Mouse (Mus musculus): ENCODE results near the gene Glrx5. TPM values are rescaled to one million over a fixed set of nuclear protein-coding genes. Genes with fewer than 3 reads are reported as not detected.

The Glrx5 gene
- polyA plus RNA-seq, 1 experiment from 2014 or later = 209 TPM

DNA sequence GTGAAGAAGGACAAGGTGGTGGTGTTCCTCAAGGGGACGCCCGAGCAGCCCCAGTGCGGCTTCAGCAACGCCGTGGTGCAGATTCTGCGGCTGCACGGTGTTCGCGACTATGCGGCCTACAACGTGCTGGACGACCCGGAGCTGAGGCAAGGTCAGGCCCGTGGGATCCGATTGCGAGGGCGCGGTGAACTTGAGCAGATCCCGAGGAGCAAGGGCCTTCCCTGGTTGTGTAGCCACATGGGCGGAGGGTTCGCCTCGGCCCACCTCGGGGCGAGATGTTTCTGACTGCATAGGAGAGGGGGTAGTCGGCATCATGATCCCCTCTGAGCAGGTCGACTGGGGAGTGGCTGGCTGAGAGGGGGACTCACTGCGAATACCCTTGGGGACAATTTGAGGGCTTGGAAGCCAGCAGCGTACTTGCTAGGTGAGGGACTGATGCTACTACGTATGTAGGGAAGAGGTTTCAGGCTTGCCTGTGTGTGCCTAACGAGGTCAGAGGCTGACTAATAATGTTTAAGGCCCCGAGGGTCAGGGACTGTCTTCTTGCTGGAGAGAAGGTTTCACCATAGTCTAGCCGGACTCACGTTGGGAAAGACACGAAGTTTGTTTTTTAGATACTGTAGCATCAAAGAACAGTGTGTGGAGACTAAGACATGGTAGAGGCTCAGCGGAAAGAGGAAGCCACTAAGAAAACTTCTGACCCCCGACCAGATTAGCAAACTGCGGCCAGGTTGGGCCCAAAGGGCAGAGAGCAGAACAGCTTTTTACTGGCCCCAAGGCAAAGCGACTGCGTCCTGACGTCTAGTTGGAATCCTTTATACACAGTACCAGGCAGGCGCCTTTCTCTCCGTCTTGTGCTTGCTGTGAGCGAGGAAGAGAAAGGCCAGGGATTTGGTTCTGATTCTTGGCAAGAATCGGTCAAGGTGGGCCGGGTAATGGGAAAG is 616 bp downstream of the Glrx5 start:
- Histone ChIP-seq H3K9me3 (ENCODE audit: control insufficient read depth) (no peaks in the 10 kb centered on the region), H3K27me3 (replicated peaks; ENCODE audit: control insufficient read depth, insufficient read depth, low read length) (no peaks in the 10 kb centered on the region), H3K27ac (ENCODE audit: low read depth, low read length) (peak overlapping the region; percentile 71), H3K36me3 (ENCODE audit: control insufficient read depth, insufficient read depth) (peaks cover 6% of the 10 kb centered on the region; the same call in 1 of the 2 replicates), H3K4me2 (replicated peaks; ENCODE audit: low read depth) (peak overlapping the region; percentile 75), H3K4me3 (ENCODE audit: low read depth, low read length) (peak overlapping the region; percentile 61), H3K9ac (ENCODE audit: low read depth, low read length) (peak overlapping the region; percentile 65), H3K4me1 (replicated peaks; ENCODE audit: control insufficient read depth, insufficient read depth, low read length) (no peaks in the 10 kb centered on the region; the same call in none of the 2 replicates)
- TF ChIP-seq CTCF (IDR thresholded peaks at IDR 0.05; ENCODE audit: low read depth) = peak; percentile 38
- peak; percentile 26 for ATAC-seq
- WGBS = under 1% methylated on average over 45 of the region's 45 CpGs

DNA sequence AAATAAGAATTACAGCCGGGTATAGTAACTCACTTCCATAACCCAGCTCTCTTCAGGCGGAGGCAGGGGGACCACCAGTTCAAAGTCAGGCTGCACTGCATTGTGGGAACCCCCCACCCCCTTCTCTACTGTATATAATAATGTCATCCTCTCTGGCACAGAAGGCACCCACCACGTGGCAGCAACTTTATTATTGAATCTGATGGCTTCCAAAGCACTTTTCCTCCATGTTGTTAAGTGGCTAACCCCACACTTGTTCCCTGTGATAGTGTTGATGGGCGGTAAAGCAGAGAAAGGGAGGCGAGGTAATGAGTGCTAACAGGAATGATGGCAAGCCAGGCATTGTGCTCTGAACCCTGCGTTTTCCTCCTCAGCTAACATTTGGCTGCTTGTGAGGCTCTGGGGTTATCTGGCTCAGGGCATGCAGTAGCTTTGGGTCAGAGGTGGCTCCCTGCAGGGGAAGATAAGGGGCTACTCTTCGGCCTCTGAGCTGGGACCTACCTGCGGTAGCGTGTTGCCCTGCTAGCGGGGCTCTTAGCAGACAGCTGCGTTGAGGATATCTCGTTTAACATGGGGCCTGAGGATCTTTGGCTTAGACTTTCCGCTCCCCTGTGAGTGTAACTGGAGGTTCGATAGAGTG is 1.8 kb downstream of the Glrx5 start:
- Histone ChIP-seq H3K4me1 (replicated peaks; ENCODE audit: control insufficient read depth, insufficient read depth, low read length) (peaks cover 4% of the 10 kb centered on the region), H3K4me3 (ENCODE audit: low read depth, low read length) (peak overlapping the region; percentile 61; the same call in 1 of the 2 replicates), H3K27ac (ENCODE audit: low read depth, low read length) (no peak overlapping the region), H3K9me3 (ENCODE audit: control insufficient read depth) (no peaks in the 10 kb centered on the region), H3K27me3 (replicated peaks; ENCODE audit: control insufficient read depth, insufficient read depth, low read length) (no peaks in the 10 kb centered on the region), H3K4me2 (replicated peaks; ENCODE audit: low read depth) (peak overlapping the region; percentile 75), H3K36me3 (ENCODE audit: control insufficient read depth, insufficient read depth) (0 out of 2 replicates have a peak, but pooled peaks cover 4% of the 10 kb centered on the region), H3K9ac (ENCODE audit: low read depth, low read length) (no peak overlapping the region)
- WGBS = 48% methylated on average over 14 of the region's 14 CpGs
- no peak for TF ChIP-seq CTCF (IDR thresholded peaks at IDR 0.05; ENCODE audit: low read depth)
- ATAC-seq = no peak

DNA sequence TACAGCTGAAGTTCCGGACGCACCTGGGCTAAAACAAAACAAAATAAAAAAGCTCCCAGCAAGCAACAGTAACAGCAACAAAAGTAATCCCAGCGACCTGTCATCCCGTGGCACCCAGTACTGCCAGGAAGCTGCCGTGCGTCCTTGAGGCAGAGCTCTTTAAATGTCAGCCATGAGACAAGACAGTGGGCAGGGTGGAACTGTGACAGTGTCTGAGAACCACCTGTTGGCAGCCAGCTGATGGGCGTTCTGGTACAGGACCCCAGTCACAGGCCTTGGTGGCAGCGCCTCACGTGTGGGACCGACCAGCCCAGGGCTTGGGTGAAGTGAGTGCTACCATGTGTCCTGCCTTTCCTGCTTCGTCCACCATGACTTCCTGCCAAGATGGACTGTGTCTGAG is 5.7 kb downstream of the Glrx5 start:
- 0 out of 2 replicates have a peak overlapping the region, but pooled peaks have one; percentile 64 for H3K27ac ChIP-seq (ENCODE audit: low read depth, low read length)
- WGBS = 59% methylated on average over 11 of the region's 11 CpGs
- H3K4me2 ChIP-seq (replicated peaks; ENCODE audit: low read depth) = peak overlapping the region; percentile 41; the same call in 1 of the 2 replicates
- peaks cover 4% of the 10 kb centered on the region for H3K4me1 ChIP-seq (replicated peaks; ENCODE audit: control insufficient read depth, insufficient read depth, low read length)
- no peak overlapping the region for H3K4me3 ChIP-seq (ENCODE audit: low read depth, low read length)
- no peak for TF ChIP-seq CTCF (IDR thresholded peaks at IDR 0.05; ENCODE audit: low read depth)
- ATAC-seq = no peak
- no peak overlapping the region; the same call in 1 of the 2 replicates for H3K9ac ChIP-seq (ENCODE audit: low read depth, low read length)
- no peaks in the 10 kb centered on the region for H3K9me3 ChIP-seq (ENCODE audit: control insufficient read depth)
- H3K27me3 ChIP-seq (replicated peaks; ENCODE audit: control insufficient read depth, insufficient read depth, low read length) = no peaks in the 10 kb centered on the region
- peaks cover 30% of the 10 kb centered on the region for H3K36me3 ChIP-seq (ENCODE audit: control insufficient read depth, insufficient read depth)

DNA sequence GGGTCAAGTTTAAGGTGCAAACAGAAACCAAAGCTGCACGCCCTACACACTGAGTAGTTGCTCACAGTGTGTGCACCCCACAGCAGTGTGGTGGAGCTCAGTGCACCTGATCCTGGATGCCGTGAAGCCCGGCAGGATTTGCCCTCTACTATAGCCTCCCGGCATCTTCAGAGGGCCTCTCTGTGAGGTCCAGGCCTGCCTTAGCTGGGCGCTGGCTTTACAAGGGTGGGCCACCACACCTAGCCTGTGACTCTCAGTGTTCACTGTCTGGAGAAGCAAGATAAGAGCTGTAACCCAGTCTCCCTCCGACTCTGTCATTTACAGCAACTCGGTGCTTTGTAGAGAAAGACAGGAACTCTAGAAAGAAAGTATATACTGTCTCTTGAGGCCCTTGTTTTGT is 6.4 kb downstream of the Glrx5 start:
- TF ChIP-seq CTCF (IDR thresholded peaks at IDR 0.05; ENCODE audit: low read depth) = no peak
- H3K9ac ChIP-seq (ENCODE audit: low read depth, low read length) = no peak overlapping the region
- H3K4me3 ChIP-seq (ENCODE audit: low read depth, low read length) = no peak overlapping the region
- H3K4me1 ChIP-seq (replicated peaks; ENCODE audit: control insufficient read depth, insufficient read depth, low read length) = peaks cover 4% of the 10 kb centered on the region
- peak overlapping the region; percentile 64; the same call in 1 of the 2 replicates for H3K27ac ChIP-seq (ENCODE audit: low read depth, low read length)
- peaks cover 35% of the 10 kb centered on the region for H3K36me3 ChIP-seq (ENCODE audit: control insufficient read depth, insufficient read depth)
- H3K9me3 ChIP-seq (ENCODE audit: control insufficient read depth) = no peaks in the 10 kb centered on the region
- 35% methylated on average over 7 of the region's 7 CpGs for WGBS
- peak; percentile 6; the same call in 1 of the 2 replicates for ATAC-seq
- peak overlapping the region; percentile 41; the same call in 1 of the 2 replicates for H3K4me2 ChIP-seq (replicated peaks; ENCODE audit: low read depth)
- H3K27me3 ChIP-seq (replicated peaks; ENCODE audit: control insufficient read depth, insufficient read depth, low read length) = no peaks in the 10 kb centered on the region

DNA sequence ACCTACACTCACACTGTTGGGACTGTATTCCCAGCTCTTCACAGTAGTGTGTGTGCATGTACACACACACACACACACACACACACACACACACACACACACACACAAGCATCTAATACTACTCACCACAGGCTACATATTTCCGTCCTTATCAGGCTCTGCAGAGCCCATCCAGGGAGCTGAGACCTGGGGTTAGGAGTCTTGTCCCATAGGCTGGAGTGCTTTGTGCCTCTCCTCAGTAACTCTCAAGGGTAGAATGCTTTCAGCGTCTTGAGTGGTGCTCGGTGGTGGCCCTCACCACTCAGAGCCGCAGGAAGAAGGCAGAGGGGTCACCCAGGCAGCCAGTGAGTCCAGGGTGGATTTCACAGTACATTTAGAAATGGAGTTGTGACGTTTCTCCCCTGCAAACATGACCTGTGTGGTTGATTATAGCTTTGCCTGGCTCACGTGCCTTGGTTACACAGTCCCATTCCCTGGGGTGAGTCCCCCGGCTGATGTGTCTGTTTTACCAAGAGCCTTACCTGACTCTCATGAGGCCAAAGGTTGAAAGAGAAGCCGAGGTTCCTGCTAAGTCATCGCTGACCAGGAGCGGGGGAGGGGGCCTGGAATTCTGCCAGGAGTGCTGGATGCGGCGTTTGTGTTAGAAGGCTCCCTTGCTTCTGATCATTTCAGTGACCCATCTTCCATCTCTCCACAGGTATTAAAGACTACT is 7.2 kb downstream of the Glrx5 start:
- no peaks in the 10 kb centered on the region for H3K27me3 ChIP-seq (replicated peaks; ENCODE audit: control insufficient read depth, insufficient read depth, low read length)
- peaks cover 4% of the 10 kb centered on the region for H3K4me1 ChIP-seq (replicated peaks; ENCODE audit: control insufficient read depth, insufficient read depth, low read length)
- peak overlapping the region; percentile 64; the same call in 1 of the 2 replicates for H3K27ac ChIP-seq (ENCODE audit: low read depth, low read length)
- H3K36me3 ChIP-seq (ENCODE audit: control insufficient read depth, insufficient read depth) = peaks cover 35% of the 10 kb centered on the region
- H3K4me2 ChIP-seq (replicated peaks; ENCODE audit: low read depth) = no peak overlapping the region
- no peak overlapping the region for H3K9ac ChIP-seq (ENCODE audit: low read depth, low read length)
- TF ChIP-seq CTCF (IDR thresholded peaks at IDR 0.05; ENCODE audit: low read depth) = no peak
- H3K9me3 ChIP-seq (ENCODE audit: control insufficient read depth) = no peaks in the 10 kb centered on the region
- WGBS = 31% methylated on average over 12 of the region's 12 CpGs
- peak; percentile 75 for ATAC-seq
- no peak overlapping the region for H3K4me3 ChIP-seq (ENCODE audit: low read depth, low read length)
